12 mouse cellular contexts compared by ENCODE assay signal in the genomic region with DNA sequence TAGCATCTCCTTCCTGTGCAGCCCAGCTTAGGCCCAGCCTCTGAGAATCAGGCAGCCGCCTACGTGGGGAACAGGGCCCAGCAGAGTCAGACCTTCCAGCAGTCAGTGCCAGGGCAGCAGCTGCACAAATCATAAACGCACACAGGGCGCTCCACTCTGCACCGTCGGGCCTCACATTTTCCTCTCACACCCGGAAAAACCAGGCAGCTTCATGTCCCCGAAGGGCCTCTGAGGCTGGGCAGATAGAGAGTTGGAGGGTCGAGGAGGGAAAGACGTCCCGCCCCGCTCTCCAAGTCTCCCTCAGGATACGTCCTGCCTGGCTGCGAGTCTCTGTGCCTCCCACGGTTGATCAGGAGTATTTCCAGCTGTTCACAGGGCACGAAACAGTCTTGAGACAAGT. TPM values are rescaled to one million over a fixed set of nuclear protein-coding genes. Genes with fewer than 3 reads are reported as not detected.
A peak's percentile ranks its signal among the peaks of the same experiment; 100 is the strongest.
DNase-seq lines count a peak whose midpoint lies in the region; ATAC-seq and TF ChIP-seq lines count a peak whose summit lies in the region.
"Had no signal": no experiment of that assay in that cellular context is flagged by ENCODE, and none has a peak within 500 bp of the region (broad histone marks: within the 10 kb centered on the region; RNA-seq: fewer than 3 reads in every experiment).

No protein-coding gene starts in this region.

- peak overlapping the region; percentile 43; the same call in 1 of the 2 replicates for H3K27ac ChIP-seq in liver, embryonic 11.5 days (ENCODE audit: low read depth, low read length)
- peak overlapping the region; percentile 84 for H3K27ac ChIP-seq in gastrocnemius, adult 2 months
- H3K27ac ChIP-seq: forebrain, embryonic 15.5 days had no signal

- no peak overlapping the region for H3K4me3 ChIP-seq in liver, embryonic 11.5 days (ENCODE audit: low read depth, low read length)
- H3K4me3 ChIP-seq in gastrocnemius, adult 2 months: peak overlapping the region; percentile 21
- H3K4me3 ChIP-seq: forebrain, embryonic 15.5 days had no signal

- H3K9ac ChIP-seq in liver, embryonic 11.5 days (ENCODE audit: low read depth, low read length): no peak overlapping the region
- H3K9ac ChIP-seq: forebrain, embryonic 15.5 days had no signal

- intact Hi-C loops in gastrocnemius, adult 2 months (cut with DNase I): no loop called here
- intact Hi-C loops in heart, postnatal 10 days (cut with DNase I): no loop called here

- TF ChIP-seq CTCF in gastrocnemius, adult 2 months (IDR thresholded peaks at IDR 0.05): no peak

- no peak overlapping the region for H3K4me2 ChIP-seq in liver, embryonic 11.5 days
- H3K4me2 ChIP-seq: forebrain, embryonic 15.5 days had no signal

- H3K4me1 ChIP-seq in liver, embryonic 11.5 days (replicated peaks; ENCODE audit: control insufficient read depth, insufficient read depth, low read length): peaks cover 19% of the 10 kb centered on the region
- H3K4me1 ChIP-seq: forebrain, embryonic 15.5 days had no signal

- WGBS in liver, embryonic 11.5 days: 81% methylated on average over 16 of the region's 16 CpGs

- peaks cover 24% of the 10 kb centered on the region for H3K36me3 ChIP-seq in liver, embryonic 11.5 days (ENCODE audit: control insufficient read depth, insufficient read depth, low read length)
- H3K36me3 ChIP-seq: forebrain, embryonic 15.5 days had no signal

- H3K27me3 ChIP-seq in liver, embryonic 11.5 days (replicated peaks; ENCODE audit: control insufficient read depth, insufficient read depth, low read length): no peaks in the 10 kb centered on the region
- H3K27me3 ChIP-seq: CH12.LX; forebrain, embryonic 15.5 days had no signal

- no peak for ATAC-seq in liver, embryonic 11.5 days (replicated peaks; ENCODE audit: low FRiP score)
- ATAC-seq: forebrain, embryonic 15.5 days had no signal

- no peak for DNase-seq in liver, embryonic 11.5 days (ENCODE audit: low spot score)
- no peak for DNase-seq in liver
- DNase-seq in gastrocnemius, adult 2 months: peak; percentile 85
- peak; percentile 78 for DNase-seq in heart, postnatal 10 days
- DNase-seq in lung, postnatal 4 days: peak; percentile 56 to 86
- DNase-seq in yolk sac, embryonic 10.5 days (ENCODE audit: low spot score): no peak
- no peak for DNase-seq in adrenal gland, postnatal 10 days
- no peak for DNase-seq in frontal cortex, postnatal 36 days (ENCODE audit: low spot score in 2 of 2)
- DNase-seq: adrenal gland, adult 8-10 months; cerebellum, postnatal 25 days had no signal

- H3K9me3 ChIP-seq in liver, embryonic 11.5 days (ENCODE audit: control insufficient read depth, low read length): no peaks in the 10 kb centered on the region
- H3K9me3 ChIP-seq: forebrain, embryonic 15.5 days had no signal

RNA-seq across cellular contexts. Expression of a gene that starts 35.6 kb away (rescaled TPM):
- 51.9 and 55.6 TPM in 2 replicates for polyA plus RNA-seq in liver, embryonic 11.5 days (2014; fragmentation: Nextera tagmentation; extraction: Ambion mirVana)
- 1 to 10 TPM; 6.9 to 7.4 TPM for total RNA-seq in gastrocnemius, adult 2 months (2021)
- 10 to 100 TPM in 1 of 2 experiments, 1 to 10 TPM in 1; 9.6 to 14.1 TPM for total RNA-seq in heart, postnatal 10 days (2021)
- total RNA-seq in adrenal gland, postnatal 10 days (2021): 10 to 100 TPM; 21.2 to 21.4 TPM

RNA-seq across cellular contexts. Expression of a gene that starts 35.7 kb away (rescaled TPM):
- 24.7 and 26.8 TPM in 2 replicates for polyA plus RNA-seq in liver, embryonic 11.5 days (2014; fragmentation: Nextera tagmentation; extraction: Ambion mirVana)
- total RNA-seq in gastrocnemius, adult 2 months (2021): 10 to 100 TPM; 30.4 to 32.6 TPM
- total RNA-seq in heart, postnatal 10 days (2021): 10 to 100 TPM; 28.2 to 32.0 TPM
- total RNA-seq in adrenal gland, postnatal 10 days (2021): 10 to 100 TPM; 40.4 to 42.0 TPM

RNA-seq across cellular contexts. Expression of a gene that starts 39.6 kb away (rescaled TPM):
- polyA plus RNA-seq in liver, embryonic 11.5 days (2014; fragmentation: Nextera tagmentation; extraction: Ambion mirVana): 29.7 and 45.8 TPM in 2 replicates
- 10 to 100 TPM; 11.3 to 25.5 TPM for total RNA-seq in gastrocnemius, adult 2 months (2021)
- 10 to 100 TPM; 40.3 to 43.3 TPM for total RNA-seq in heart, postnatal 10 days (2021)
- total RNA-seq in adrenal gland, postnatal 10 days (2021): 10 to 100 TPM; 31.5 to 41.5 TPM

RNA-seq across cellular contexts. Expression of a gene that starts 51.0 kb away (rescaled TPM):
- 0.23 and 0.29 TPM in 2 replicates for polyA plus RNA-seq in liver, embryonic 11.5 days (2014; fragmentation: Nextera tagmentation; extraction: Ambion mirVana)
- 10 to 100 TPM; 11.3 TPM for total RNA-seq in gastrocnemius, adult 2 months (2021)
- total RNA-seq in heart, postnatal 10 days (2021): under 1 TPM; 0.52 to 0.53 TPM
- total RNA-seq in adrenal gland, postnatal 10 days (2021): 1 to 10 TPM in 1 of 2 experiments, under 1 TPM in 1; 0.27 to 1.5 TPM
- total RNA-seq: adrenal gland, adult 8-10 months had no signal
- polyA plus RNA-seq: forebrain, embryonic 15.5 days had no signal

RNA-seq across cellular contexts. Expression of a gene that starts 56.3 kb away (rescaled TPM):
- 93.2 and 98.2 TPM in 2 replicates for polyA plus RNA-seq in liver, embryonic 11.5 days (2014; fragmentation: Nextera tagmentation; extraction: Ambion mirVana)
- total RNA-seq in gastrocnemius, adult 2 months (2021): 1 to 10 TPM in 1 of 2 experiments, under 1 TPM in 1; 0.78 to 1.5 TPM
- total RNA-seq in heart, postnatal 10 days (2021): 10 to 100 TPM in 1 of 2 experiments, 1 to 10 TPM in 1; 9.7 to 14.0 TPM
- total RNA-seq in adrenal gland, postnatal 10 days (2021): 10 to 100 TPM; 17.2 to 20.7 TPM

Comparison
In these comparisons a context has a peak if more than half of its experiments do, and no peak if none do; other contexts are left out.
1. DNase-seq: peak in gastrocnemius, adult 2 months (single experiment), heart, postnatal 10 days (2 of 2) and lung, postnatal 4 days (2 of 2); none in liver, embryonic 11.5 days (single experiment), liver (single experiment), yolk sac, embryonic 10.5 days (single experiment), adrenal gland, postnatal 10 days (single experiment) and frontal cortex, postnatal 36 days (0 of 2).